Mouse (Mus musculus): ENCODE results near the gene Ssx2ip. TPM values are rescaled to one million over a fixed set of nuclear protein-coding genes. Genes with fewer than 3 reads are reported as not detected.

Gene Ssx2ip
- polyA plus RNA-seq, 1 experiment from 2014 or later = 21.8 TPM

GRCm38 (mm10) chr3:146435533-146435932, 31.1 kb downstream of the Ssx2ip start:
- no peaks in the 10 kb centered on the region for H3K9me3 ChIP-seq (ENCODE audit: low read length)

GRCm38 (mm10) chr3:146436114-146436513, 31.7 kb downstream of the Ssx2ip start:
- Histone ChIP-seq H3K9me3 (ENCODE audit: low read length) (no peaks in the 10 kb centered on the region), H3K9ac (replicated peaks; ENCODE audit: low read depth) (no peak overlapping the region), H3K4me1 (ENCODE audit: insufficient read depth, low read depth, low read length) (no peaks in the 10 kb centered on the region), H3K36me3 (ENCODE audit: insufficient read depth, low read length) (0 out of 2 replicates have a peak, but pooled peaks cover 6% of the 10 kb centered on the region), H3K4me2 (replicated peaks; ENCODE audit: low read depth, low read length) (no peak overlapping the region), H3K27ac (ENCODE audit: low read length) (no peak overlapping the region), H3K27me3 (replicated peaks; ENCODE audit: insufficient read depth, low read length) (no peaks in the 10 kb centered on the region), H3K4me3 (ENCODE audit: low read depth, low read length) (no peak overlapping the region)
- TF ChIP-seq EP300 (IDR thresholded peaks at IDR 0.05) (no peak), CTCF (IDR thresholded peaks at IDR 0.05) (no peak)
- ATAC-seq (no peak), DNase-seq (ENCODE audit: low spot score) (no peak)
- WGBS = 87% methylated on average over 8 of the region's 8 CpGs

More at GRCm38 (mm10) chr3:146435533-146435932, 31.1 kb downstream of the Ssx2ip start:
- DNase-seq (ENCODE audit: low spot score) = no peak
- Histone ChIP-seq H3K4me3 (ENCODE audit: low read depth, low read length) (no peak overlapping the region), H3K4me1 (ENCODE audit: insufficient read depth, low read depth, low read length) (no peaks in the 10 kb centered on the region), H3K4me2 (replicated peaks; ENCODE audit: low read depth, low read length) (no peak overlapping the region), H3K27me3 (replicated peaks; ENCODE audit: insufficient read depth, low read length) (no peaks in the 10 kb centered on the region), H3K36me3 (ENCODE audit: insufficient read depth, low read length) (0 out of 2 replicates have a peak, but pooled peaks cover 6% of the 10 kb centered on the region), H3K9ac (replicated peaks; ENCODE audit: low read depth) (no peak overlapping the region), H3K27ac (ENCODE audit: low read length) (no peak overlapping the region)
- WGBS = 90% methylated on average over 11 of the region's 11 CpGs
- no peak for ATAC-seq
- TF ChIP-seq EP300 (IDR thresholded peaks at IDR 0.05) (no peak), CTCF (IDR thresholded peaks at IDR 0.05) (no peak)

- no peak for TF ChIP-seq CTCF (IDR thresholded peaks at IDR 0.05)
- Histone ChIP-seq H3K27ac (ENCODE audit: low read length) (no peak overlapping the region), H3K9me3 (ENCODE audit: low read length) (no peaks in the 10 kb centered on the region), H3K4me3 (ENCODE audit: low read depth, low read length) (no peak overlapping the region), H3K27me3 (replicated peaks; ENCODE audit: insufficient read depth, low read length) (no peaks in the 10 kb centered on the region), H3K4me1 (ENCODE audit: insufficient read depth, low read depth, low read length) (no peaks in the 10 kb centered on the region), H3K9ac (replicated peaks; ENCODE audit: low read depth) (no peak overlapping the region), H3K4me2 (replicated peaks; ENCODE audit: low read depth, low read length) (no peak overlapping the region), H3K36me3 (ENCODE audit: insufficient read depth, low read length) (0 out of 2 replicates have a peak, but pooled peaks cover 6% of the 10 kb centered on the region)
- no peak for DNase-seq (ENCODE audit: low spot score)
- ATAC-seq = no peak
- WGBS = 93% methylated on average over 12 of the region's 12 CpGs
These were observed 35.6 kb downstream of the Ssx2ip start for GRCm38 (mm10) chr3:146440011-146440410.

- WGBS = 84% methylated on average over 7 of the region's 7 CpGs
- Histone ChIP-seq H3K4me3 (ENCODE audit: low read depth, low read length) (no peak overlapping the region), H3K36me3 (ENCODE audit: insufficient read depth, low read length) (0 out of 2 replicates have a peak, but pooled peaks cover 6% of the 10 kb centered on the region), H3K4me1 (ENCODE audit: insufficient read depth, low read depth, low read length) (no peaks in the 10 kb centered on the region), H3K27ac (ENCODE audit: low read length) (no peak overlapping the region), H3K4me2 (replicated peaks; ENCODE audit: low read depth, low read length) (no peak overlapping the region), H3K27me3 (replicated peaks; ENCODE audit: insufficient read depth, low read length) (no peaks in the 10 kb centered on the region), H3K9ac (replicated peaks; ENCODE audit: low read depth) (no peak overlapping the region), H3K9me3 (ENCODE audit: low read length) (no peaks in the 10 kb centered on the region)
- ATAC-seq = no peak
- TF ChIP-seq CTCF (IDR thresholded peaks at IDR 0.05) (no peak), EP300 (IDR thresholded peaks at IDR 0.05) (no peak)
- no peak for DNase-seq (ENCODE audit: low spot score)
These were observed 36.0 kb downstream of the Ssx2ip start for GRCm38 (mm10) chr3:146440422-146440821.

- Histone ChIP-seq H3K36me3 (ENCODE audit: insufficient read depth, low read length) (0 out of 2 replicates have a peak, but pooled peaks cover 2% of the 10 kb centered on the region), H3K4me3 (ENCODE audit: low read depth, low read length) (no peak overlapping the region), H3K27ac (ENCODE audit: low read length) (no peak overlapping the region), H3K4me1 (ENCODE audit: insufficient read depth, low read depth, low read length) (no peaks in the 10 kb centered on the region), H3K9ac (replicated peaks; ENCODE audit: low read depth) (no peak overlapping the region), H3K9me3 (ENCODE audit: low read length) (no peaks in the 10 kb centered on the region), H3K27me3 (replicated peaks; ENCODE audit: insufficient read depth, low read length) (no peaks in the 10 kb centered on the region), H3K4me2 (replicated peaks; ENCODE audit: low read depth, low read length) (no peak overlapping the region)
- TF ChIP-seq EP300 (IDR thresholded peaks at IDR 0.05) (no peak), CTCF (IDR thresholded peaks at IDR 0.05) (no peak)
- ATAC-seq = no peak
- 66% methylated on average over 7 of the region's 7 CpGs for WGBS
- no peak for DNase-seq (ENCODE audit: low spot score)
These were observed 38.0 kb downstream of the Ssx2ip start for GRCm38 (mm10) chr3:146442484-146442883.

- Histone ChIP-seq H3K9ac (replicated peaks; ENCODE audit: low read depth) (no peak overlapping the region), H3K27ac (ENCODE audit: low read length) (no peak overlapping the region), H3K4me1 (ENCODE audit: insufficient read depth, low read depth, low read length) (no peaks in the 10 kb centered on the region), H3K4me2 (replicated peaks; ENCODE audit: low read depth, low read length) (no peak overlapping the region), H3K9me3 (ENCODE audit: low read length) (no peaks in the 10 kb centered on the region), H3K4me3 (ENCODE audit: low read depth, low read length) (no peak overlapping the region), H3K27me3 (replicated peaks; ENCODE audit: insufficient read depth, low read length) (no peaks in the 10 kb centered on the region), H3K36me3 (ENCODE audit: insufficient read depth, low read length) (0 out of 2 replicates have a peak, but pooled peaks cover 2% of the 10 kb centered on the region)
- no peak for DNase-seq (ENCODE audit: low spot score)
- no peak for TF ChIP-seq CTCF (IDR thresholded peaks at IDR 0.05)
- no peak for TF ChIP-seq EP300 (IDR thresholded peaks at IDR 0.05)
- no peak for ATAC-seq
- WGBS = 86% methylated on average over 8 of the region's 8 CpGs
These were observed 38.5 kb downstream of the Ssx2ip start for GRCm38 (mm10) chr3:146442936-146443335.

- no peak overlapping the region for H3K9ac ChIP-seq (replicated peaks; ENCODE audit: low read depth)
- 0 out of 2 replicates have a peak overlapping the region, but pooled peaks have one; percentile 2 for H3K27ac ChIP-seq (ENCODE audit: low read length)
- no peaks in the 10 kb centered on the region for H3K9me3 ChIP-seq (ENCODE audit: low read length)
- 0 out of 2 replicates have a peak, but pooled peaks cover 2% of the 10 kb centered on the region for H3K36me3 ChIP-seq (ENCODE audit: insufficient read depth, low read length)
- H3K4me1 ChIP-seq (ENCODE audit: insufficient read depth, low read depth, low read length) = no peaks in the 10 kb centered on the region
- 60% methylated on average over 7 of the region's 7 CpGs for WGBS
- H3K27me3 ChIP-seq (replicated peaks; ENCODE audit: insufficient read depth, low read length) = no peaks in the 10 kb centered on the region
- TF ChIP-seq EP300 (IDR thresholded peaks at IDR 0.05) = no peak
- no peak for TF ChIP-seq CTCF (IDR thresholded peaks at IDR 0.05)
- DNase-seq (ENCODE audit: low spot score) (no peak), ATAC-seq (no peak)
- H3K4me2 ChIP-seq (replicated peaks; ENCODE audit: low read depth, low read length) = no peak overlapping the region
- H3K4me3 ChIP-seq (ENCODE audit: low read depth, low read length) = no peak overlapping the region
These were observed 38.9 kb downstream of the Ssx2ip start for GRCm38 (mm10) chr3:146443380-146443779.
